Mouse (Mus musculus) lung, postnatal 25 days (tissue): ENCODE measurements around the gene Cldn9.

Experiments used
- DNase-seq: peaks from one replicate; pipeline ENCODE4 v3.0.0; 2022; ENCODE audit warnings: low spot score

Cldn9 gene

DNA sequence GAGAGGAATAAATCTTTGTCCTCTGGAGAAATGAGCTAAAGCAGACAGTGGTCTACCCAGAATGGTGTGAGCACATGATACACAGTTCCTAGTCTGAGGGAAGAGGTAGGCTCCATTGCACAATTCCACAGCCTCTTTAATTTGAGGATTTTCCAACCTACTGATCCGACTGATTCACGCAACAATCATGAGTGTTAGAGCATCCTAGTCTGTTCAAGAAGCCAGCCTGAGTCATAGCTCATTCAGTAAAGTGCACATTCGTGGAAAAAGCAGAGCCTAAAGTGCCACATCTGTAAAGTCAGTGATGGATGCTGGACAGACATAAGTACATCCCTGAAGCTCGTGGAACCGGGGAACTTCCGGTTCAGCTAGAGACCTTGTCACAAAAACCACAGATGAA lies 32.5 kb downstream of the Cldn9 start:
- DNase-seq = no peak

- DNase-seq = no peak
Observed at GRCm38 (mm10) chr17:23645894-23646293, 37.9 kb downstream of the Cldn9 start.

GRCm38 (mm10) chr17:23644613-23645495 lies 39.0 kb downstream of the Cldn9 start, which contains the start of gene Mmp25:
Gene Mmp25 (minus strand): TSS chr17:23645277.
- DNase-seq = no peak
